Mouse (Mus musculus): ENCODE results near the gene Sept3. TPM values are rescaled to one million over a fixed set of nuclear protein-coding genes. Genes with fewer than 3 reads are reported as not detected.

Gene Sept3
- polyA plus RNA-seq, 1 experiment from 2014 or later, result 248 TPM

DNA sequence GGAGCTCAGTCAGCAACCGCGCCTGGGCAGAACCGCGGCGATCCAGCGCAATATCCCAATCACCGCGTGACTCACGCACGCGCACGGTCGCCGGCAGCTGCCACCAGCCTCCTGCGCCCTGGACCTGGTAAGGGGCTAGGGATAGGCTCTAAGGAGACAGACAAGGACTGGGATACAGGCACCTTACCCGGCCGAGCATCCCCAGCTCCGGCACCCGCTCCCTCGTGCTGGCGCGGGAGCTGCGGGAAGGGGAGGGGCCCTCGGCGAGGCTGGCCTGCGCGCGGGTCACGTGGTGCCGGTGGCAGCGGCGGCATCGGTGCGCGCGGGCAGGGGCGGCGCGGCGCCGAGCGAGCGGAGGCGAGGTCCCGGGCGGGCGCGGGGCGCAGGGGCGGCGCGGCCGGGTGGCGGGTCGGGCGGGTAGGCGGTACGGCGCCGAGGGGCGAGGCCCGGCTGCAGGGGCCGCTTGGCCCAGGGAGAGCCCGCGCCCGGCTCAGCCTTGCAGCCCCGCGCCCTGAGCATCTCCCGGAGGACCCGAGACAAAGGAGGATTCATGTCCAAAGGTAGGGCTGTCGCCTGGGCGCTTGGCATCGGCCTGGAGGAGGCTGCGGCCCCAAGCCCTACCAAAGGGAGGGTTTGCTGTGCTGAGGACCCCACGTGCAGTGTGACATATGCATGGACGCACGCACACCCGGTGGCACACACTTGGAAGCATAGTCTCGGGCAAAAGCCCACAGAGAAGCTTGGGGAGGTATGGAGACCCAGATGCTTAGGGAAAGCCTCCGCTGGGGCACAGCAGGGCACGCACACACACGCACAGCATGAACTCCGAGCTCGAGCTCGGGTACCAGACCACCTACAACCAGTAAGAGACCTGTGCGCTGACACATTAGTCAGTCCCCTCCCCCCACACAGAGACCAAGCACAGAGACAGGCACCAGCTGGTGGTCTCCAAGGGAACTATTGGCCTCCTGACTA lies 521 bp downstream of the Sept3 start:
- Histone ChIP-seq H3K9ac (peak overlapping the region; percentile 93), H3K4me1 (peaks cover 52% of the 10 kb centered on the region), H3K4me2 (peak overlapping the region; percentile 97), H3K4me3 (peak overlapping the region; percentile 77), H3K27ac (peak overlapping the region; percentile 95), H3K36me3 (ENCODE audit: poor library complexity, severe bottlenecking) (peaks cover 25% of the 10 kb centered on the region), H3K27me3 (peaks cover 18% of the 10 kb centered on the region; the same call in 1 of the 2 replicates), H3K9me3 (replicated peaks) (no peaks in the 10 kb centered on the region)
- WGBS, result under 1% methylated on average over 62 of the region's 86 CpGs
- ATAC-seq, result peak; percentile 72

DNA sequence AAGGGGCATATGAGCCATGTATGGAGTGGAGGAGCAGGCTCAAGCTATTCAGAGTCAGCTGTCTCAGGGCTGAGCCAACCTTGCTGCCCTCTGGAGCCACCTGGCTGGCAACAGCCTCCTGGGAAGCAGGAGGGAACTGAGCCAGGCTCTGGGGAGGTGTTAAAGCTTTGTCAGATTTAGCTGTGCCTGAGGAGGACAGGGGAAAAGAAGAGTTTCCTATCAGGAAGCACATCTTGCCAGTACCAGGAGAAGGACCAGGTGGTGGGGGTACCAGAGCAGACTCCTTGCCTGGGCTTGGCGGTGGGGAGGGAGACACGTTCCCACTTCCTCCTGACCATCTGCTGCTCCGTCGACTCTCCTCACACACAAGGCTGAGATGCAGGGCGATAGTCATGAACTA lies 2.9 kb downstream of the Sept3 start:
- H3K4me3 ChIP-seq, result peak overlapping the region; percentile 77
- ATAC-seq, result no peak; the same call in 1 of the 2 replicates
- peak overlapping the region; percentile 97 for H3K4me2 ChIP-seq
- H3K27me3 ChIP-seq, result peaks cover 11% of the 10 kb centered on the region; the same call in 1 of the 2 replicates
- H3K9ac ChIP-seq, result peak overlapping the region; percentile 93
- peak overlapping the region; percentile 81 for H3K27ac ChIP-seq
- WGBS, result 71% methylated on average over 5 of the region's 5 CpGs
- peaks cover 39% of the 10 kb centered on the region for H3K4me1 ChIP-seq
- no peaks in the 10 kb centered on the region for H3K9me3 ChIP-seq (replicated peaks)
- peaks cover 47% of the 10 kb centered on the region for H3K36me3 ChIP-seq (ENCODE audit: poor library complexity, severe bottlenecking)

DNA sequence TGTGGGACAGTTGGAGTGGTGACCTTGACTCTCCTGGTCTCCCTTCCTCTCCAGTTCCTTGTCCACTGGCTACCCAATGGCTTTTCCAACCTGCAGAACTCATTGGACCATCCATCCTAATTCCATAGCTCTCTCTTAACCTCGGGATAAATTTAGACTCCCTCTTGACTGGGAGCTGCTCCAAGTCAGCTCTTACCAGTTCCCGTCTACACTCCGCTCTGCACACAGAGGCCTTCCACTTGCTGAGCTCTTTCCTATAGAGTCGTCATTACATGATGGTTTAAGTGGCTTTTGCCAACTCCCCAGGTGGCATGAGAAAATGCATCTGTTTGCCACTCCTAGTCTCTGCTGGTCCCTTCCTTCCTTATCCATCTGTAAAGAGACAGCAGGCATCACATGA lies 5.9 kb downstream of the Sept3 start:
- Histone ChIP-seq H3K36me3 (ENCODE audit: poor library complexity, severe bottlenecking) (peaks cover 78% of the 10 kb centered on the region), H3K9me3 (replicated peaks) (no peaks in the 10 kb centered on the region), H3K27me3 (no peaks in the 10 kb centered on the region), H3K9ac (no peak overlapping the region), H3K4me2 (no peak overlapping the region), H3K27ac (no peak overlapping the region; the same call in 1 of the 2 replicates), H3K4me3 (no peak overlapping the region), H3K4me1 (peaks cover 30% of the 10 kb centered on the region)
- no peak for ATAC-seq
- 81% methylated on average over 4 of the region's 4 CpGs for WGBS

DNA sequence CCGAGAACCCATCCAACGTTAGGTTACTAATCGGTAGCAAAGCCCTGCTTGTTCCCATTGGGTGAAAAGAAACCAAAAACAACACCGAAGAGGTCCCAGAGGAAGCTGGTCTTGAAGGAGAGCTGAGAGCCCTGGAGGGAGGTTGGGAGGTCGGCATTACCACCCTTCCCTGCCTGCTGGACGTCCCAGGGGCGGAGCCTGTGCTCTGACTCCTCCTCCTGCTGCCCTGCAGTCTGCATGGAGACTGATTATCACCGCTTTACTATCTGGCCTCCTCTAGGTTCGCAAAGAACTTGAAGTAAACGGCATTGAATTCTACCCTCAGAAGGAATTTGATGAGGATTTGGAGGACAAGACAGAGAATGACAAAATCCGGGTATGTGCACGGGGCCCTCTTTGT lies 11.5 kb downstream of the Sept3 start:
- no peak overlapping the region for H3K27ac ChIP-seq
- H3K36me3 ChIP-seq (ENCODE audit: poor library complexity, severe bottlenecking), result peaks cover 96% of the 10 kb centered on the region
- 76% methylated on average over 12 of the region's 12 CpGs for WGBS
- no peaks in the 10 kb centered on the region for H3K4me1 ChIP-seq
- H3K4me2 ChIP-seq, result no peak overlapping the region
- no peaks in the 10 kb centered on the region for H3K27me3 ChIP-seq
- no peak for ATAC-seq
- no peak overlapping the region for H3K4me3 ChIP-seq
- H3K9ac ChIP-seq, result no peak overlapping the region
- no peaks in the 10 kb centered on the region for H3K9me3 ChIP-seq (replicated peaks)

DNA sequence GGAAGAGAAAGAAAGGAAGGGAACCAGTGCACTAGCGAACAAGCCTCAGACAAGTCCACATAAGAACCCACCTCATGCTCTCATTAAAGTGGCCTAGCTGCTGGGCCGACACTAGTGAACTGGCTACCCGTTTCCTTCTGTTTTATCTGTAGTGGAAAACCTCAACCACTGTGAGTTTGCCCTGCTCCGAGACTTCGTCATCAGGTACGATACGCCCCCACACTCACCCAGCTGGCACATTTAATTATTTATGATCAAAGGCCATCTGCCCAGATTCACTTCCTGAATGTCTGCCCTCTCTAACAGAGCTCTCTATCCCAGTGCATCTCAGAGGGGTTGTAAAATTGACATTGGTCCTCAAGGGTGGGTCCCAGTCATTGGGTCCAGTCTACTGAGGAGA lies 15.6 kb downstream of the Sept3 start:
- Histone ChIP-seq H3K27me3 (no peaks in the 10 kb centered on the region), H3K4me3 (no peak overlapping the region), H3K27ac (no peak overlapping the region), H3K4me2 (no peak overlapping the region), H3K36me3 (ENCODE audit: poor library complexity, severe bottlenecking) (peaks cover 66% of the 10 kb centered on the region), H3K9ac (no peak overlapping the region), H3K4me1 (peaks cover 22% of the 10 kb centered on the region), H3K9me3 (replicated peaks) (no peaks in the 10 kb centered on the region)
- WGBS, result 90% methylated on average over 7 of the region's 7 CpGs
- no peak for ATAC-seq

DNA sequence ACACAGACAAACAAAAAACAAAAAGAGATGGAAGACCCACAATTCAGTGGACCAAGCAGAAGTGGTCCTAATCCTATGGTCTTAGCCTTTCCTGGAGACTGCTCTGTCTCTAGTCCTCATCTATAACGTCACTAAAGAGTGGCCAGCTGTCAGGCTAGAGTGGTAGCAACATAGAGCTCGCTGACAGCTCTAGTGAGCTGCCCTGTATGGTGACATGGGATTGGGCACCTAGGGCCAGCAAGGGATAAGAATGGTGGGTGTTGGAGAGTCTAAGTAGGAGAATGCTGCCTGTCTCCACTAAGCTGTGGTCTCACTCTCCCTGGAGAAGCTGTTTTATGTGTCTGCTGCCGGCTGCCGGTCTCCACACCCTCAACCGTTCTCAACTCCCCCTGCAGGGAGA lies 18.2 kb downstream of the Sept3 start:
- no peak overlapping the region for H3K4me3 ChIP-seq
- 17% methylated on average over 5 of the region's 5 CpGs for WGBS
- H3K4me2 ChIP-seq, result peak overlapping the region; percentile 28
- H3K27me3 ChIP-seq, result no peaks in the 10 kb centered on the region
- peaks cover 40% of the 10 kb centered on the region for H3K36me3 ChIP-seq (ENCODE audit: poor library complexity, severe bottlenecking)
- H3K9ac ChIP-seq, result no peak overlapping the region
- H3K9me3 ChIP-seq (replicated peaks), result no peaks in the 10 kb centered on the region
- H3K4me1 ChIP-seq, result peaks cover 22% of the 10 kb centered on the region
- peak overlapping the region; percentile 65 for H3K27ac ChIP-seq
- peak; percentile 16; the same call in 1 of the 2 replicates for ATAC-seq

DNA sequence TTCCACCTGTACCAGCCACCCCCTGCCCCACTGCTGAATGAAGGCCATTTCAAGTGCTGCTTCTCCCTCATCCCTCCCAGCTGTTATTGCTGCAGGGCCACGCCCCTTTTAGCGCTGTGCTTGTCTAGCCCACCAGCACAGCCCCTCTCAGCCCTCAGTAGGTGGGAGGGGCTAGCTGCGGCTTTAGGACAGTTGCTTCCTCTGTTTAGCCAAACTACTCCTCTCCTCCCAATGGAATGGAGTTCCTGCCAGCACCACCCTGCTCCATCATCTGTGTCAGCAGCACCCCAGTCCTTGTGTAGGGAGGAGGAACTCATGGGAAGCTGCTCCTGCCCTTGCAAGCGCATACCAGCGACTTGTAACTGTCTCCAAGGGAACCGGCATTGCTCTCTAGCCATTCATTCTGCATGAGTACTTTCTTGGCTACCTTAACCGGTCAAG lies 18.6 kb downstream of the Sept3 start:
- peak overlapping the region; percentile 65 for H3K27ac ChIP-seq
- no peaks in the 10 kb centered on the region for H3K27me3 ChIP-seq
- peaks cover 35% of the 10 kb centered on the region for H3K36me3 ChIP-seq (ENCODE audit: poor library complexity, severe bottlenecking)
- no peaks in the 10 kb centered on the region; the same call in 1 of the 2 replicates for H3K9me3 ChIP-seq (replicated peaks)
- 11% methylated on average over 7 of the region's 7 CpGs for WGBS
- H3K4me1 ChIP-seq, result peaks cover 22% of the 10 kb centered on the region
- ATAC-seq, result peak; percentile 74
- H3K9ac ChIP-seq, result no peak overlapping the region; the same call in 1 of the 2 replicates
- no peak overlapping the region for H3K4me3 ChIP-seq
- H3K4me2 ChIP-seq, result peak overlapping the region; percentile 28

DNA sequence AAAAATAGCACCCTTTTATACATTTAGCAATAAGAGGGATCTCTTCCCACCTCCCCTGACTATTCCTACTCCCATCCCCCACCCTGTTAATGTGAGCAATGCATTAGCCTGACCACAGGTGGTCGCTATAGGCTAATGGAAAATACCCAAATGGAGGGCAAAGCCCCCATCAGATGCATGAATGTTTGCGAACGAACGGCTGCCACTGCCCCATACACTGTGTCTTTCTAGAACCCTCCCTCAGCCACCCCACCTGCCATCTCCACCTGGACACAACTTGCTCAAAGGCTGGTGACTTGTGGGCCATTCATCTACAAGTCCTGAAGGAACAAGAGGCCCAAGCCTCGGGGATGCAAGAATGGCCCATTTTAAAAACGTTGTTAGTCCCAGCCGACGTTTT lies 19.4 kb downstream of the Sept3 start:
- no peak overlapping the region for H3K9ac ChIP-seq
- 43% methylated on average over 8 of the region's 8 CpGs for WGBS
- peaks cover 28% of the 10 kb centered on the region for H3K36me3 ChIP-seq (ENCODE audit: poor library complexity, severe bottlenecking)
- peaks cover 22% of the 10 kb centered on the region for H3K4me1 ChIP-seq
- H3K27ac ChIP-seq, result no peak overlapping the region
- H3K27me3 ChIP-seq, result peaks cover 3% of the 10 kb centered on the region; the same call in 1 of the 2 replicates
- H3K4me3 ChIP-seq, result no peak overlapping the region
- no peak overlapping the region for H3K4me2 ChIP-seq
- ATAC-seq, result peak; percentile 37
- no peaks in the 10 kb centered on the region; the same call in 1 of the 2 replicates for H3K9me3 ChIP-seq (replicated peaks)

DNA sequence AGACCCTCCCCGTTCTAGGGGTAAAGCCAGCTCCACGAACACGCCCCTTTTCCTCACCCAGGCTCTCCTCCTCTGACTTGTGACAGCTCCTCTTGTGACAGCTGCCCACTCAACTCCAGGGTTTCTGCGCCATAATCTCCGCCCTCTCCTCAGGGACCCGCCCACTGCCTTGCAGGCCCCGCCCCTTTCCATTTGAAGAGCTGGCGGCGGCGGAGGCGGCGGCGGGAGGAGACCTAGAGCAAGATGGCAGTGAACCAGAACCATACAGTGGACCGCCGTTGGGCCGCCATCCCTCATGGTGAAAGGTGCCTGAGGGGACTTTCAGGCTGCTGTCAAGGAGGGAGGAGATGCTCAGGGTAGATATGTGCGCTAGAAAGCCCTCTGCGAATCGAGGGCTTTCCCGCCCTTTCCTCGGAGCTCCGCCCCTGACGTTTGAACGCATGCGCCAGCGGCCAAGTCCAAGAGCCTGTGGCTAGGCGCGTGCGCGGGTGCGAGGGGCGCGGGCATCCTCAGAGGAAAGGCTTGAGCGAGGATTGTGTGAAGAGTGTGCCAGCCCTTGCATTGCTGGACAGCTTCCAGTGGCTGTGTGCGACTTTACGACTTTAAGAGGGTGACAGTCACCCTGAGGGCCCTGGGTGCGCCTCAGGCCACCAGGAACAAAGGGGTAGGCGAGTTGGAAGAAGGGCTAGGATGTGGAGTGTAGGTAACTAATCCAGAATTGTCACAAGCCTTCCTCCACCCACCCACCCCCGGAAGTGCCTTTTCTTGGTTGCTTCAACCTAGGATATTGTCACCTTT lies 24.3 kb downstream of the Sept3 start, which contains the start of gene Wbp2nl:
Gene Wbp2nl (plus strand): TSS at position 191 of the 798 bp plus-strand sequence.
- H3K27me3 ChIP-seq, result peaks cover 5% of the 10 kb centered on the region; the same call in 1 of the 2 replicates
- no peaks in the 10 kb centered on the region for H3K36me3 ChIP-seq (ENCODE audit: poor library complexity, severe bottlenecking)
- no peak within 1 kb of the TSS for H3K27ac ChIP-seq
- no peak for ATAC-seq
- no peak within 1 kb of the TSS for H3K4me2 ChIP-seq
- no peak within 1 kb of the TSS for H3K9ac ChIP-seq
- peaks cover 7% of the 10 kb centered on the region for H3K4me1 ChIP-seq
- no peaks in the 10 kb centered on the region; the same call in 1 of the 2 replicates for H3K9me3 ChIP-seq (replicated peaks)
- H3K4me3 ChIP-seq, result no peak within 1 kb of the TSS
- 61% methylated on average over 38 of the region's 39 CpGs for WGBS

DNA sequence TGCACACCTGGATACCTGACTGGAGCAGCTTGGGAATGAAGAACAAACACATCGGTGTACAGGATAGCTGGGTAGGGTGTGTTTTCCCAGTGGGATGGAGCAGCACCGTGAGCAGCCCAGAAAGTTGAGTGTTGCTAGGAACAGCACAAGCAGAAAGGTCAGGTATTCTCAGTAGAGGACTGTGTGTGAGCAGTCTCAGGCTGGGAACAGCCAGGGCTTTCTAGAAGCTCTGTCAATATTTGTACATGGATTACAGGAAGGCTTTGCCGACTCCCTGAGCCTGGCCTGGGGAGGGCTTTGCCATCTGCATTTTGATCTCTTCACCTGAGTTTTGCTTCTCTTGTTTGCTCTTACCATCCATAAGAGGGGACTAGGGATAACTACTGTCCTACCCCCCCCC lies 32.4 kb downstream of the Sept3 start:
- Histone ChIP-seq H3K27me3 (no peaks in the 10 kb centered on the region), H3K4me2 (no peak overlapping the region), H3K36me3 (ENCODE audit: poor library complexity, severe bottlenecking) (no peaks in the 10 kb centered on the region), H3K4me3 (no peak overlapping the region), H3K4me1 (no peaks in the 10 kb centered on the region), H3K27ac (no peak overlapping the region), H3K9ac (no peak overlapping the region), H3K9me3 (replicated peaks) (no peaks in the 10 kb centered on the region)
- WGBS, result 80% methylated on average over 3 of the region's 3 CpGs
- ATAC-seq, result no peak

DNA sequence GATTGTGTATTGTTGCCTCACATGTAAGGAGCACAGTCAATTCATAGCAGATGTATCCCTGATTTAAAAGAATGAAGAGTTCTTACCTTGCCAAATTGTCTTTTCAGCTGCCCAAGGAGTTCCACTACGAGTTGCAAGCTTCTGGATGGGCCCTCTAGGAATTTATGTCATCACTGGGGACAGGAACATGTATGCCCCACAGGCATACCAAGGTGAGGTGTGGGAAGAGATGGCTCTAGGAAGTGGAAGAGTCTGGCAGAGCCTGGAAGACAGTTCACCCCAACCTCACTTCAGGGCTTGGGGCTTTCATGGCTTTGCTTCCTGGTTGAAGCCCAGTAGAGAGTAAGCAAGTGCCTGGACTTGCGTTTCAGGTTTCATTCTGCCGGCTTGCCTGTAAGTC lies 33.7 kb downstream of the Sept3 start:
- Histone ChIP-seq H3K9me3 (replicated peaks) (no peaks in the 10 kb centered on the region), H3K27ac (no peak overlapping the region), H3K9ac (no peak overlapping the region), H3K36me3 (ENCODE audit: poor library complexity, severe bottlenecking) (no peaks in the 10 kb centered on the region), H3K27me3 (no peaks in the 10 kb centered on the region), H3K4me2 (no peak overlapping the region), H3K4me3 (no peak overlapping the region), H3K4me1 (no peaks in the 10 kb centered on the region)
- ATAC-seq, result no peak
- 83% methylated on average over 3 of the region's 3 CpGs for WGBS

DNA sequence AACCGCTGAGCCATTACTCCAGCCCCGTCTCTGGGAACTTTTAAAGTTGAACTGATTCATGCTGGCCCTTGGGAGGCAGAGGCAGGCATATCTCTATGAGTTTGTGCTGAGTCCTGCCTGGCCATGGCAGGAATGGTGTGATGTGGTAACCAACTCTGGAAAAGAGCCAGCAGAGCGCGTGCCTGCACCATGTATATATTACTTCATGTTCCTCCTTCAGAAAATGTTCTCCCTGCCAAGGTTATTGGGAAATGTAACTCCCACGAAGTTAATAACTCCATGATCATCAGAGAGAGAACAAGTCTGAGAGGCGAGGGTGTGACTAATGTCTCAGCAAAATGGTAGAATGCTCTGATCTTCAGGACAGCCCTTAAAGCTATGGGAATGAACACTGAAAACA lies 43.1 kb downstream of the Sept3 start:
- Histone ChIP-seq H3K4me3 (no peak overlapping the region), H3K27ac (no peak overlapping the region), H3K27me3 (no peaks in the 10 kb centered on the region), H3K9me3 (replicated peaks) (no peaks in the 10 kb centered on the region), H3K4me2 (no peak overlapping the region), H3K9ac (no peak overlapping the region), H3K4me1 (no peaks in the 10 kb centered on the region), H3K36me3 (ENCODE audit: poor library complexity, severe bottlenecking) (no peaks in the 10 kb centered on the region)
- ATAC-seq, result no peak
- WGBS, result 90% methylated on average over 6 of the region's 6 CpGs

Data from forebrain, embryonic 13.5 days (tissue).